Mouse (Mus musculus) stomach, embryonic 15.5 days (tissue): ENCODE data around the gene Ndst2. TPM values are rescaled to one million over a fixed set of nuclear protein-coding genes. Genes with fewer than 3 reads are reported as not detected.

Experiments used
- ATAC-seq: fragments of 200-750 bp; cut with Nextera tagmentation; 2 replicates; pipeline ENCODE4 v1.8.0; 2017; ENCODE audit warnings: low read depth, moderate number of reproducible peaks, moderate TSS enrichment; ENCODE audit not compliant: insufficient read depth, low FRiP score
- H3K27ac ChIP-seq: fragments of 300-500 bp; sonication (generic); 2 replicates; pipeline ENCODE4 v1.5.1; 2015; ENCODE audit warnings: mild to moderate bottlenecking, inconsistent platforms
- H3K27me3 ChIP-seq: fragments of 300-500 bp; sonication (generic); replicated peaks from 2 replicates; pipeline ENCODE4 v1.6.1; 2015; ENCODE audit warnings: inconsistent platforms
- H3K36me3 ChIP-seq: fragments of 300-500 bp; sonication (generic); 2 replicates; pipeline ENCODE4 v1.6.1; 2015; ENCODE audit warnings: inconsistent platforms
- H3K4me1 ChIP-seq: fragments of 300-500 bp; sonication (generic); 2 replicates; pipeline ENCODE4 v1.6.1; 2015; ENCODE audit warnings: inconsistent platforms
- H3K4me2 ChIP-seq: fragments of 300-500 bp; sonication (generic); 2 replicates; pipeline ENCODE4 v1.6.1; 2015; ENCODE audit warnings: mild to moderate bottlenecking, inconsistent platforms
- H3K4me3 ChIP-seq: fragments of 300-500 bp; sonication (generic); replicated peaks from 2 replicates; pipeline ENCODE4 v1.5.1; 2015; ENCODE audit warnings: inconsistent platforms
- H3K9ac ChIP-seq: fragments of 300-500 bp; sonication (generic); 2 replicates; pipeline ENCODE4 v1.6.1; 2015; ENCODE audit warnings: inconsistent platforms
- H3K9me3 ChIP-seq: fragments of 300-500 bp; sonication (generic); 2 replicates; pipeline ENCODE4 v1.6.1; 2016; ENCODE audit warnings: inconsistent platforms
- WGBS: fragments of 180-500 bp; shearing (Covaris S2); methylation state at CpG from one replicate; pipeline ENCODE4 v1.1.7; 2015; 5-methylcytosine and 5-hydroxymethylcytosine counted together
- polyA plus RNA-seq: library from polyadenylated mRNA; unstranded; fragments of >200 nt; fragmentation: Nextera tagmentation; extraction: Ambion mirVana; gene quantifications from 2 replicates; pipeline ENCODE4 v1.2.1, GENCODE M21; 2015

Ndst2 gene
- polyA plus RNA-seq, 1 experiment from 2014 or later, result 22.3 TPM

DNA sequence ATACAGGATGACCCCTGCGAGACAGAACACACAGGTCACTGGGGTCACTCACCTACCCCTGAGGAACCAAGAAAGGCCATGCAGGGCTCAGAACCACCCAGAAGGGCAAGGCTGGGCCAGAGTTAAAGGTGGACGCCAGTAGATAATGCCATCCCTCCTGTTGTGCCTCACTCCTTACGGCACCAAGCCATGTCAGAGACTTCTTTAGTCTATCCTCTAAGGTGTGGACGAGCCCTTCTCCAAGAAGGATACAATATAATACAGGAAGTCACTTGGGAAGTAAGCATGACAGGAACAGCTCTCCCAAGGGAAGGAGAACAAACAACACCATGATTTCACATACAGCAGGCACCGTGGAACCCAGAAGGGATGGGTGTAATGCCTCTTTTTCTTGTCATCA lies 30.6 kb upstream of the Ndst2 start:
- Histone ChIP-seq H3K4me3 (no peak overlapping the region), H3K4me2 (no peak overlapping the region), H3K9ac (no peak overlapping the region), H3K4me1 (peaks cover 4% of the 10 kb centered on the region; the same call in 1 of the 2 replicates), H3K36me3 (peaks cover 43% of the 10 kb centered on the region), H3K27me3 (no peaks in the 10 kb centered on the region), H3K9me3 (no peaks in the 10 kb centered on the region), H3K27ac (peak overlapping the region; percentile 50; the same call in 1 of the 2 replicates)
- WGBS, result 83% methylated on average over 5 of the region's 5 CpGs
- ATAC-seq, result no peak

DNA sequence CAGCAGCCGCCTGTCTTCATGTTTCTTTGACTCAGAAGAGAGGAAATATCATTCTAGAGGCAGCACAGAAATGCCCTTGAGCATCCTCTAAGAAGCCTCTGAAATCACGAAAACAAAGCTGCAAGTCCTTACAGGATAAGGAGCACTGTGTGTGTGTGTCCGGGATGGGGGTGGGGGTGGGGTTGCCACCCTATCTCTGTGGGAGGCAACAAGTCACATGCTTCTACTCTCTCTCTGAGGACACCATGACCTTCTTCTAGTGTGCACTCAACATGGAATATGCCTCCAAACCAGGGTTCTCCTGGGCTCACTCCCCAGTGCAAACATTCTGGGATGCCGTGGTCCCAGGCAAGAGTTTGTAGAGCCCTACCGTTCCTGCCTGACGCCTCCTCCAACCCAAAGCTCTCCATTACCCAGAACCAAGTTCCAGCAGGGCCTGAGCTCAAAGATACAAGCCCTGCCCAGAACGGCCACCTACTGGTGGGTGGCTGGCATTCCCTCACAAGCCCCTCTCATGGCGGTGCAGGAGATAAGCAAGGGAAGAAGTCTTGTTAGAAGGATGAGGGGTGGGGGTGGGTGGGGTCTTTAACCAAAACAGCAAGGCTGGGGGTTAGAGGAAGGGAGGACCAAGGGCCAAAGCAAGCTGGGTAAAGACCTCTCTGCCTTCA lies 24.5 kb upstream of the Ndst2 start:
- peaks cover 69% of the 10 kb centered on the region for H3K36me3 ChIP-seq
- WGBS, result 73% methylated on average over 8 of the region's 8 CpGs
- no peak overlapping the region for H3K9ac ChIP-seq
- ATAC-seq, result no peak
- no peak overlapping the region for H3K4me2 ChIP-seq
- no peak overlapping the region for H3K4me3 ChIP-seq
- H3K27me3 ChIP-seq, result no peaks in the 10 kb centered on the region
- no peak overlapping the region for H3K27ac ChIP-seq
- no peaks in the 10 kb centered on the region for H3K9me3 ChIP-seq
- no peaks in the 10 kb centered on the region for H3K4me1 ChIP-seq

DNA sequence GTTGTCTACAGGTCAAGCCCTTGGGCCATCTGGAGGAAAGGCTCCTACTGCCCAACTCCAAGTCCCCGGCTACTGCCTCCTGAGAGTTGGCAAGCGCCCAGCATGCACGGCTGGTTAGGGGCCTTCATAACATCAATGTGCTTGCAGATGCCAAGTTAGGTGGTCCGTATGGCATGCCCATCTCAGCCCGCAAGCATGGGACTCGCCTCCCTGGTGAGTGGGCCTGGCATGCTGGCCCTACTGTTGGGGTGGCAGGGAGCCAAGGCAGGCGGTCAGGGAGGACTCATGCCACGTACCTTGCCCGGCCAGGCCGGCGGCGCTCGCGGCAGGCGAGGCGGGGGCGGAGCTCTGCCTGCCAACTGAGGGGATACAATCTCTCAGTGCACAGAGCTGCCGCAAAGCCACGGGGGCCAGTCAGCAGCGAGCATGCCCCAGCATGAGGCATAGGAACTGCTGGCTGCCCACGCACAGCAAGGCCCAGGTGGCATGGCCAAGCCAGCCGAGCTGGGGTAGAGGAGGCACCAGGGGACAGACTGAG lies 23.1 kb upstream of the Ndst2 start:
- no peaks in the 10 kb centered on the region for H3K27me3 ChIP-seq
- H3K4me2 ChIP-seq, result no peak overlapping the region
- no peak overlapping the region for H3K27ac ChIP-seq
- no peak for ATAC-seq
- no peak overlapping the region for H3K4me3 ChIP-seq
- H3K4me1 ChIP-seq, result no peaks in the 10 kb centered on the region
- H3K9ac ChIP-seq, result no peak overlapping the region
- WGBS, result 91% methylated on average over 22 of the region's 22 CpGs
- peaks cover 57% of the 10 kb centered on the region for H3K36me3 ChIP-seq
- H3K9me3 ChIP-seq, result no peaks in the 10 kb centered on the region

DNA sequence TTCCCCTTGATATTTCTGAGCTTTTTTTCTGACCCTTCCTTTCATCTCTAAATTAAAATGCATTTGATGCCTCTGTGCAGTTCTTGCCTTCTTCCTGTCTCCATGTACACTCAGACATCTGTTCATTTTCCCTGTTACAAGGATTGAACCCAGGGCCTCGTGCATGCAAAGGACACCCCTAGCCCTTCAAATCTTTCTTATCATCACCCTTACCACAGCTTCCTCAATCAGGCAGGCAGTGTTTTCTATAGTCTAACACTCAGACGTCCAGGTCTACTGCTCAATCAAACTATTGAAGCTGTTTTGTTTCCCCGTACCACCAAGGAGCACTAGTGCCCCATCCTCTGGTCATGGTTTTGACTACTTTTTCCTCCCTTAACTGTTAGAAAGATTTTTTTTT lies 19.4 kb upstream of the Ndst2 start:
- Histone ChIP-seq H3K4me3 (no peak overlapping the region), H3K36me3 (peaks cover 37% of the 10 kb centered on the region), H3K4me1 (no peaks in the 10 kb centered on the region), H3K9me3 (no peaks in the 10 kb centered on the region), H3K27me3 (no peaks in the 10 kb centered on the region), H3K9ac (no peak overlapping the region), H3K4me2 (no peak overlapping the region), H3K27ac (no peak overlapping the region)
- no peak for ATAC-seq
- 79% methylated on average over 3 of the region's 3 CpGs for WGBS

DNA sequence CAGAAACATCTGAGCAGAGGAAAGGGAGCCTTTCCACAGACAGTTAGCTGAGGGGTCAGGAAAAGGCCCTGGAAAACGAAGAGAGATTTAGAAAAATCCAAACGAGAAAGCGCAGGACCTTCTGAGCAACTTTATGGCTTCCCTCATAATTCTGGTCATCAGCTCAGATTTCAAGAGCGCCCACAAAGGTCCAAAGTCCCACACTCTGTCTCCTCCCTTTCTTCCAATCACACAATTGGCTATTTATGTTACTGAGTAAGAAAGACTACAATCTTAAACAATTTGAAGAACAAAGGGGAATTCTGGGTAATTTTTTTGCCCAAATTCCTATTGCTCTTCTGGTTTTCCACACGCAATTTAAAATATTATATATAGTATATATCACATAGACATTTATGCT lies 16.1 kb upstream of the Ndst2 start:
- no peaks in the 10 kb centered on the region for H3K27me3 ChIP-seq
- H3K4me1 ChIP-seq, result no peaks in the 10 kb centered on the region
- no peak overlapping the region for H3K9ac ChIP-seq
- no peak overlapping the region for H3K4me2 ChIP-seq
- ATAC-seq, result no peak
- WGBS, result 79% methylated on average over 5 of the region's 5 CpGs
- no peak overlapping the region for H3K4me3 ChIP-seq
- H3K27ac ChIP-seq, result no peak overlapping the region
- H3K36me3 ChIP-seq, result peaks cover 10% of the 10 kb centered on the region
- H3K9me3 ChIP-seq, result no peaks in the 10 kb centered on the region

DNA sequence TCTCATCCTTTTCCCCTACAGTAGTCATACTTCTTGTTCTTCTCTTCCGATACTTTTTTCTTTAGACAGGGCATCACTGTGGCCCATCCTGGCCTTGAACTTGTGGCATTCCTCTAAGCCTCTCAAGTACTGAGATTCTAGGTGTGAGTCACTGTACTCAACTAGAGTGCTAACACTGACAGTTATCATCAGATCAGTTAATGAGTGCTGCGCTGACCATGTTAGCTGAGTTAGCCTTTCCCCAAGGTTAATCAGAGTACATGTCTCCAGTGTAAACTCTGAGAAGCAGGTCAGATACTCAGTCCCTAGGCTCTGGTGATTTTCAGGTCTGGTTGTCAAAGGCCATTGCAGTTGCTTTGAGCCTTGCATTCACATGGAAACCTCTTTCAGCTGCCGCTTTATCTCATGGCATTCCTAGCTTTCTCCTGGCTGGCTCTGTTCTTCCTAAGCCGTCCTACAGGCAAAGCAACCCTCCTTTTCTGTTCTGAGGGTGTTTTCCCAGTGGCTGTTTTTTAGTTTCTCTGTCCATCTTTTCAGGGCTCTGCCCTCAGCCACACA lies 15.2 kb upstream of the Ndst2 start:
- no peak overlapping the region for H3K9ac ChIP-seq
- H3K27ac ChIP-seq, result no peak overlapping the region
- H3K4me2 ChIP-seq, result no peak overlapping the region
- WGBS, result 79% methylated on average over 4 of the region's 4 CpGs
- no peaks in the 10 kb centered on the region for H3K9me3 ChIP-seq
- no peak for ATAC-seq
- H3K36me3 ChIP-seq, result peaks cover 8% of the 10 kb centered on the region
- H3K4me3 ChIP-seq, result no peak overlapping the region
- H3K27me3 ChIP-seq, result no peaks in the 10 kb centered on the region
- no peaks in the 10 kb centered on the region for H3K4me1 ChIP-seq

DNA sequence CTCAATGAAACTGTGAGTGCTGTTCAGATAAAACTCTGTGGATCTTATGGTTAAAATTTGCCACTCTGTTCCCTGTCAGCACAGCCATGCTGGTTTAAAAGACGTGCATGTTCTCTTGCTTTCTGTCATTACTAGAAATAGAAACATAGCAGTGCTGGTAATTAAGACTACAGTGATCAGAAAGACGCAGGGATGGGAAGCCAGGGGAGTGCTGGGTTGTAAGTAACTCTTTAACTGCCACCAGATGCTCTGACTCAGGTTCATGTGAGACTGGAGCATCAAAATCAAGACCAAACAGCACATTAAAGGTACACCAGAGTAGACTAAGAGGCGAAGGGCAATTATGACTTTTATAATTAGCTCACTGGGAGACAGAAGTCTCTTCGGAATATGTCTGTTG lies 14.0 kb upstream of the Ndst2 start:
- no peak for ATAC-seq
- no peaks in the 10 kb centered on the region for H3K27me3 ChIP-seq
- peaks cover 19% of the 10 kb centered on the region for H3K36me3 ChIP-seq
- H3K9me3 ChIP-seq, result no peaks in the 10 kb centered on the region
- no peak overlapping the region for H3K9ac ChIP-seq
- no peak overlapping the region for H3K4me2 ChIP-seq
- H3K4me3 ChIP-seq, result no peak overlapping the region
- no peaks in the 10 kb centered on the region for H3K4me1 ChIP-seq
- H3K27ac ChIP-seq, result no peak overlapping the region
- WGBS, result 71% methylated on average over 4 of the region's 4 CpGs

DNA sequence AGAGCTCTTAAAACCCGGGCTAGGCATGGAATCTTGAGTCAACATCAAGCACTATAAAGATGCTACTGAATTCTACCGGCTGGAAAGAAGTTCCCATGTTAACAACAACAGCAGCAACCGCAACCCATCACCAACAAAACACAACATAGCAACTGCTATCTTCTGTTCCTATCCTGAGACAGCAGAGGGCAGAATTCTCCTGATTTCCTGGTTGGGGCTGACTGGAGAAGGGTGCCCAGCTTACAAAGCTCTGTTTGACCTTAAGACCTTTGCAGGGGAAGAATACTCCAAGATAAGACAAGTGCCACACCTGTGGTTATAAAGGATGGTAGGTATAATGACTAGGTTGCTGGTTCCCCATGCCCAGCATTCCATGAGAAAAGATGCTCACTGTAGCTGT lies 12.6 kb upstream of the Ndst2 start:
- H3K4me1 ChIP-seq, result no peaks in the 10 kb centered on the region
- no peak overlapping the region for H3K9ac ChIP-seq
- H3K27ac ChIP-seq, result no peak overlapping the region
- H3K36me3 ChIP-seq, result peaks cover 19% of the 10 kb centered on the region
- H3K4me2 ChIP-seq, result no peak overlapping the region
- ATAC-seq, result no peak
- H3K4me3 ChIP-seq, result no peak overlapping the region
- no peaks in the 10 kb centered on the region for H3K9me3 ChIP-seq
- WGBS, result 84% methylated on average over 3 of the region's 3 CpGs
- no peaks in the 10 kb centered on the region for H3K27me3 ChIP-seq

DNA sequence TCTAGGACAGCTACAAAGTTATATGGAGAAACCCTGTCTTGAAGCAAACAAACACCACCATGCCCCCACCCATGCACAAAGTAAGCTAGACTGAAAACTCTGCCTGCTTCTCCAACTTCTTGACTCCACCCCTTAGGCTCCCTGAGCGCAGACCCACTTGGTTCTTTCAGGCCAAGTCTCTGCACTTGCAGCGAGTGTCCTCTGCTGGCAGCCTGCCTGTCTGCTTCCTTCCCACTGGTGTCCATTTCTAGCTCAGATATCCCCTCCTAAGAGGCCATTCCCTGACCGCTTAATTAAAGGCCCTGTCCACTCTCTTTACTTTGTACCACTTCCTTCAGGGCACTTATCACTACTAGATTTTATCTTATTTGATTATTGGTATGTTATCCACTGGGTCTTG lies 9.3 kb upstream of the Ndst2 start:
- ATAC-seq, result no peak
- no peak overlapping the region for H3K27ac ChIP-seq
- H3K4me3 ChIP-seq, result no peak overlapping the region
- H3K9ac ChIP-seq, result no peak overlapping the region
- no peaks in the 10 kb centered on the region for H3K9me3 ChIP-seq
- no peak overlapping the region for H3K4me2 ChIP-seq
- WGBS, result 57% methylated on average over 3 of the region's 3 CpGs
- no peaks in the 10 kb centered on the region for H3K4me1 ChIP-seq
- peaks cover 24% of the 10 kb centered on the region for H3K36me3 ChIP-seq
- H3K27me3 ChIP-seq, result no peaks in the 10 kb centered on the region

DNA sequence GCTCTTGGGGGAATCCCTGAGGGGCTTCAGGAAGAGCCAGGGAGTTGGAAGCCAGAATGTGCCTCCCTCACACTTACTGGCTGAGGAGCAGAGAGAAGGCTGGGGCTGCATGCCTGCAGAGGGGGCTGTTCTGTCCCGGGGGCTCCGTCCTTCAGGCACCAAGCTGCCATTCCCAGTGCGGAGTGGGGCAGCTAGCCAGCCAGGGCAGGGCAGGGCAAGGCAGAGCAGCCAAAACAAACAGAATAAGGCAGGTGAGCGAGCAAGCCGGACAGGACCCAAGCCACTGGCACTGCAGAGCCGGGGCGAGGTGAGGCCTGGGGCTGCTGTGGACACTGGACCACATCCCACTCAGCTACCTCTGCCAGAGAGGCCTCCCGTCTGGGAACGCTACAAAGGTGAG lies 6.9 kb upstream of the Ndst2 start:
- no peak overlapping the region for H3K4me2 ChIP-seq
- H3K9ac ChIP-seq, result no peak overlapping the region
- ATAC-seq, result no peak; the same call in 1 of the 2 replicates
- no peaks in the 10 kb centered on the region for H3K27me3 ChIP-seq
- 76% methylated on average over 9 of the region's 9 CpGs for WGBS
- no peak overlapping the region for H3K27ac ChIP-seq
- H3K9me3 ChIP-seq, result no peaks in the 10 kb centered on the region
- no peak overlapping the region for H3K4me3 ChIP-seq
- peaks cover 33% of the 10 kb centered on the region for H3K36me3 ChIP-seq
- no peaks in the 10 kb centered on the region for H3K4me1 ChIP-seq

DNA sequence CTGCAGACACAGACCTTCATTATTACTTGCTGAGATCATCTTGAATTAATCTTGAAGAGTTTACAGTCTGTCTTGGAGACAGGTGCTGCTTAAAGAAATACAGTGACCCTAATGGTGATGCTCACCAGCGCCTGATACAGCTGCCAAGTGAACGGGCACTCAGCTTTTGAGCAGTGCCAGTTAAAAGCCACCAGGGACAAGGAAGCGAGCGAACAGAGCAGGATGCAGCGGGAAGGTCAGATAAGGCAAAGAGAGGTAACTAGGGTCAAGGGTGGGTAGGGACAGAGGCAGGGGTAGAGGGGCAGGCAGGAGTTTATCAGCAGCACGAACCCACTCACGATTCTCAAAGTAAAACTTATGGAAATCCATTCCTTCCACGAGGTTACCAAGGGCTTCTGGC lies 4.1 kb upstream of the Ndst2 start:
- Histone ChIP-seq H3K36me3 (peaks cover 19% of the 10 kb centered on the region), H3K4me3 (no peak overlapping the region), H3K27me3 (no peaks in the 10 kb centered on the region), H3K9me3 (no peaks in the 10 kb centered on the region), H3K9ac (no peak overlapping the region), H3K4me1 (peaks cover 5% of the 10 kb centered on the region), H3K27ac (no peak overlapping the region), H3K4me2 (no peak overlapping the region)
- ATAC-seq, result no peak
- 79% methylated on average over 8 of the region's 8 CpGs for WGBS

DNA sequence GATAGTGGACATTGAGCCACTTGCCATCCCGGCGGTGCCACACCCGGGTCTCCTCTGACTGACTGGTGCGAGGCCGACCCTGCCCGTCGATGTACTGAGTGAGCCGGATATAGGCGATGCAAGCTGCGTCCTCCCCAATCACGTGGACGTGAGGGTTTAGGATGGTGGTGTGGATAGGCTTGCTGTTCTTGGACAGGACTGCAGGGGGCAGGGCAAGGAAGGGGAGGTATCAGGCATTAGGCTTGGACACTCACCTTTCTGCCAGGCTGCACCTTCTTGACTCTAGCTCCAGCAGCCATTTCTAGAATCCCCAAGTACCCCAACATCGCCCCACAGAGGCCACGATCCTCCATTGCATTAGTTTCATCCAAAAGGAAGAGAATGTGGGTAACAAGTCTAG lies 2.9 kb upstream of the Ndst2 start:
- H3K27me3 ChIP-seq, result no peaks in the 10 kb centered on the region
- 37% methylated on average over 14 of the region's 14 CpGs for WGBS
- ATAC-seq, result no peak

More for the DNA sequence above, 2.9 kb upstream of the Ndst2 start:
- no peak overlapping the region for H3K27ac ChIP-seq
- no peaks in the 10 kb centered on the region for H3K9me3 ChIP-seq
- H3K36me3 ChIP-seq, result peaks cover 19% of the 10 kb centered on the region
- H3K4me1 ChIP-seq, result peaks cover 5% of the 10 kb centered on the region
- H3K9ac ChIP-seq, result no peak overlapping the region
- no peak overlapping the region for H3K4me2 ChIP-seq
- H3K4me3 ChIP-seq, result no peak overlapping the region
